In the genomic region with DNA sequence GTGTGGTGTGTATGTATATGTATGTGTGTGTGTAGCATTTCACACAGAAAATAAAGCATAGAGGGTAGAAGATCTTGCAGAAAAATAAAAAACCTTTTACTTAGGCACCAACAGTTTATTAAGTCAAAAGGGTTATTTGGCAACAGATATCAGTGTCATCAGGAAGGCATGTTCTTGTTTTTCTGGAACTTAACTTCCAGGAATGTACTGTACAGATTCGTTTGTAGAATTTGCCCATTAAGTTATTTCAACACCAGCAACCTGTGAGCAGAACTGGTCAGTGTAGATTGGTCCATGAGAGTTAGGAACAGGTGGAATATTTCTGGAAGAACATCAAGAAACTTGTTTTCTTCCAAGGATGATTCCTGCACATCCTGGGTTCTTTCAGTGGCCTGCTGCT, we compare ENCODE assay signal across 25 mouse cellular contexts. TPM values are rescaled to one million over a fixed set of nuclear protein-coding genes. Genes with fewer than 3 reads are reported as not detected.
"Had no signal": no experiment of that assay in that cellular context is flagged by ENCODE, and none has a peak within 500 bp of the region (broad histone marks: within the 10 kb centered on the region; RNA-seq: fewer than 3 reads in every experiment).

No protein-coding gene starts in this region.

- H3K4me3 ChIP-seq: heart, embryonic 10.5 days; heart, embryonic 12.5 days; hindbrain, embryonic 10.5 days; hindbrain, embryonic 12.5 days; limb, embryonic 13.5 days; limb, embryonic 15.5 days; liver, embryonic 13.5 days had no signal

- ATAC-seq: hindbrain, embryonic 16.5 days; intestine, embryonic 16.5 days had no signal

- H3K9ac ChIP-seq: heart, embryonic 12.5 days; hindbrain, embryonic 12.5 days; hindbrain, embryonic 14.5 days; limb, embryonic 13.5 days; limb, embryonic 15.5 days; liver, embryonic 13.5 days had no signal

- H3K27me3 ChIP-seq: heart, embryonic 12.5 days; hindbrain, embryonic 12.5 days; limb, embryonic 13.5 days; limb, embryonic 15.5 days; liver, embryonic 13.5 days had no signal

- H3K9me3 ChIP-seq: heart, embryonic 10.5 days; heart, embryonic 12.5 days; hindbrain, embryonic 10.5 days; hindbrain, embryonic 12.5 days; limb, embryonic 13.5 days; limb, embryonic 15.5 days; liver, embryonic 13.5 days had no signal

- H3K27ac ChIP-seq: heart, embryonic 10.5 days; hindbrain, embryonic 10.5 days; hindbrain, embryonic 12.5 days; hindbrain, embryonic 14.5 days; limb, embryonic 13.5 days; limb, embryonic 15.5 days; liver, embryonic 13.5 days had no signal

- H3K4me1 ChIP-seq: heart, embryonic 10.5 days; heart, embryonic 12.5 days; hindbrain, embryonic 10.5 days; hindbrain, embryonic 12.5 days; limb, embryonic 13.5 days; limb, embryonic 15.5 days; liver, embryonic 13.5 days had no signal

- DNase-seq: gastrocnemius, postnatal 14 days; gastrocnemius, postnatal 36 days; heart, adult 18-20 months; heart, postnatal 10 days; heart, postnatal 4 days; kidney, adult 11 months; kidney, adult 8-10 months; kidney, postnatal 14 days; layer of hippocampus, adult 9-11 months; layer of hippocampus, postnatal 36 days; left cerebral cortex, postnatal 4 days; liver, embryonic 13.5 days had no signal

- H3K4me2 ChIP-seq: heart, embryonic 12.5 days; hindbrain, embryonic 12.5 days; hindbrain, embryonic 14.5 days; limb, embryonic 13.5 days; limb, embryonic 15.5 days; liver, embryonic 13.5 days had no signal

RNA-seq across cellular contexts. Expression of a gene that starts 44.6 kb away (rescaled TPM):
- polyA plus RNA-seq: heart, embryonic 10.5 days; heart, embryonic 12.5 days; heart, embryonic 14.5 days; intestine, embryonic 14.5 days; intestine, embryonic 16.5 days; kidney, embryonic 14.5 days; limb, embryonic 11.5 days; limb, embryonic 13.5 days; limb, embryonic 15.5 days; liver, embryonic 13.5 days had no signal
